Mouse (Mus musculus) mouse trophoblast stem cell (cell line): ENCODE results near the gene Gm35549.

Experiments
- in situ Hi-C, 2 experiments: fragments of 300-500 bp; cut with MseI, MboI; formaldehyde crosslinking; loops; 2 replicates in 1 of 2; 3 replicates in 1 of 2; pipeline ENCODE4 v1.15.1; 2025

Gm35549 gene

GRCm38 (mm10) chr9:122826743-122827142, 17.1 kb downstream of the Gm35549 start:
- in situ Hi-C loops: no loop called here

DNA sequence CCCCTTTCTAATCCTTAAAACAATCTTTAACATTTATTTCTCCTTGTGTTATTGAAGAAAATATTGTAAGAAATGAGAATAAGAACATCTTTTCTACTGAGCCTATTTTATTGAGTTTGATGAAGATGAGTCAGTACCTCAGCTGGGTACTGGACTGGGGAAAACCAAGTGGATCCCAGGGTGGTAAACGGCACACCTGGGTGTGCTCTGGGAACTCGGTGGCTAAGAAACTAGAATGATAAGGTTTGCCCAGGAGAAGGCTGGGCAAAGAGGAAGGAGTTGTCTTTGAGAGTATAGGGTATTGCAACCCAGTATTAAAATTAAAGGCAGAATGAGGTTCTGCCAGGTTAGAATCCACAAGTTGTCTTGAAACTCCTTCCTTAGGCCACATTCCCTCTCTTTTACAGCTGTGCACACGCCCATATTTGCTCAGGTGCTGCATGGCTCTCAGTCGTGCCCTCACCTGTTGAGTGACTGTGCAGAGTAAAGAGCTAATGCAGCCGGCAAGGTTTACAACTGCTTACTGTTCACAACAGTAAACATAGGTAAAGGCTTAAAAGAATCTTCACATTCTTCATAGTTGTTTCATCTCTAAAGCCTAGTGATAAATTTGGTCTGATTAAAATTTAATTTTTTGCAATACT, 20.3 kb downstream of the Gm35549 start:
- in situ Hi-C loops: no loop called here

DNA sequence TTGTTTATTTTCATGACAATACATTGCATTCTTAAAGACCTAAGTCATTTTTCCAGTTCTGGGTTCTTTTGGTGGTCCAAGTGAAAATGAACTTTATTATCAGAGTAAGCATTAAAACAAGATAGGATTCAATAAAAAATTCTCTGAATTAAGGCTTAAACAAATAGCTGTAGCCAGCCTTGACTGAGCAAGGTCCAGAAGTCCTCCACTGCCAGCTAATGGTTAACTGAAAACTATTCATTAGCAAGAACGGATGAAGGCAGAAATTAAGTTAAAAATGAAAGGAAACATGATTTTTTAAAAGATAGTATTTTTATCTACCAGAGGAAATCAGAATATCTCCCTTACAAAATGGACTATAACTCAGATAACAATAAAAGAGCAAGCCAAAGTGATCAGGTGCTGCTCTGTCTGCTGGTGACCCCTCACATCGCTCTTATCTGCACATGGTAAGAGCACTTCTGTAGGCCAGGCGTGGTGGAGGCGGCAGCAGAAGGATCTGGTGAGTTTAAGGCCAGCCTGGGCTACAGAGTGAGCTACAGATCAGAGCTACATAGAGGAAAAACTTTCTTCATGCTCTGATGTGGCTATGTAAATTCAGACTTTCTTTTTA, 28.5 kb downstream of the Gm35549 start:
- in situ Hi-C loops: no loop called here

DNA sequence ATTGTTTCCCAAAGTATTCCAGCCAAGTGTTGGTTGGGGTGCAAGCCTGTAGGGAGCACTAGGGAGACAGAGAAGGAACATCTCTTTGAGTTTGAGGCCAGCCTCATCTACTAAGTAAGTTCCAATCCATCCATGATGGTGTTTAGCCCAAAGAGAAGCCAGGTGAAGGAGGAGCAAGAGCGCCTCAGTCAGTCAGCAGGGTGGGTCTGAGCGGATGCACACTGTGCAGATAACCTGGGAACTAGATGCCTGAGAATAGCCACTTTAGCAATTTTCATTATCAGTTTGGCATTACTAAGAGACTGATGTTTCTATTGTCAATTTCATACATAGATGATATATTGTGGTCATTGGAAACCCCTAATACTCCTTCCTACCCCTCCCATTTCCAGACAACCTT, 29.1 kb downstream of the Gm35549 start:
- in situ Hi-C loops: no loop called here

- in situ Hi-C loops: no loop called here
Observed at GRCm38 (mm10) chr9:122812386-122812785, 31.4 kb downstream of the Gm35549 start.

- in situ Hi-C loops: no loop called here
Observed at GRCm38 (mm10) chr9:122810212-122810611, 33.6 kb downstream of the Gm35549 start.

GRCm38 (mm10) chr9:122807186-122807585, 36.6 kb downstream of the Gm35549 start:
- in situ Hi-C loops: no loop called here

DNA sequence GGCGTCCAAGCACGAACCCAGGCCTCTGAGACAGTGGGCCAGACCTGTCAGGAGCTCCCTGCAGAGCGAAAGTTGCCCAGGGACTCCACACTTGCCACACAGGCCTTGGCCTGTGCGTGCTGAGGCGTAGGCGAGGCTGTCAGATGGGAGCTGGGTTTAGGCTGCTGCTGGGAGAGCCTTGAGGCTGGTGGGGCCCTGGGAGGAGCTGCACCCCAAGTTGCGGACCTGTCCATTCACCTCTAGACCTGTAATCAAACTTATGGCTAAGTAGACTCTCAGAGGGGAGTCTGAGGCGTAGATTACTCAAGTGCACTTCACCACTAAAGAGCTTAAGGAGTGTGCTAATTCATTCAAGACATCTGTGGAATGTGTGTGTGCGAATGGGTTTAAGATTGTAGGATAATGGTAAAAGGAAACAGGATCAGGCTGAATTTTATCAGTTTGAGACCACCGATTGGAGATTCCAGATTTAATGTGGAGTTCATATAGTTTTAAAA, 37.9 kb downstream of the Gm35549 start:
- in situ Hi-C loops: no loop called here

- in situ Hi-C loops: no loop called here
Observed at GRCm38 (mm10) chr9:122805053-122805844, 38.6 kb downstream of the Gm35549 start, which contains the start of gene Tcaim. Gene Tcaim (plus strand): TSS chr9:122805539.

DNA sequence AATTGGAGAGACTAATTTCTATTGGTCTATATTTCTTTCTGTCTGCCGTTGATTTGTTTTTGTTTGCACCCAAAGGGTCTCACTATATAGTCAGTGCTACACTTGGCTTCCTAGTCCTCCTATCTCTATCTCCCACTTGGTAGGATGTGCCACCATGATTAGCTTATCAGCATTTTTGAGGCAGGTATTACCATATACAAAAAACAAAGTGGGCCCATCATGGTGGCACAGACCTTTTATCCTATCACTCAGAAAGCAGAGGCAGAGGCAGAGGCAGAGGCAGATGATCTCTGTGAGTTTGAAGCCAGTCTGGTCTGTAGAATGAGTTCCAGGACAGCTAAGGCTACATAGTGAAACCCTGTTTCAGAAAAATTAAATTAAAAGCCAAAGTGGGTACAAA, 57.3 kb downstream of the Gm35549 start:
- in situ Hi-C loops: no loop called here

- in situ Hi-C loops: no loop called here
Observed at GRCm38 (mm10) chr9:122785231-122785630, 58.6 kb downstream of the Gm35549 start.
